Mouse (Mus musculus) thymus, adult 2 months (tissue): ENCODE measurements around the gene Fbxl18. TPM values are rescaled to one million over a fixed set of nuclear protein-coding genes. Genes with fewer than 3 reads are reported as not detected.
"Not testable (repeated sequence)": the region's sequence is repeated elsewhere in the genome, so short reads cannot be mapped to it uniquely, and the experiment has no call there.

ENCODE experiments used
- DNase-seq: peaks from one replicate; pipeline ENCODE4 v3.0.0; 2021
- H3K27ac ChIP-seq: fragments of 200-500 bp; 2 replicates; pipeline ENCODE4 v1.5.1; 2012; ENCODE audit warnings: low read length, control low read depth; ENCODE audit not compliant: control insufficient read depth, insufficient read depth
- H3K27me3 ChIP-seq: fragments of 200-500 bp; 2 replicates; pipeline ENCODE4 v1.6.1; 2012; ENCODE audit warnings: mild to moderate bottlenecking, low read length, moderate library complexity, mixed read lengths; ENCODE audit not compliant: control insufficient read depth, insufficient read depth
- H3K36me3 ChIP-seq: fragments of 200-500 bp; 2 replicates; pipeline ENCODE4 v1.6.1; 2012; ENCODE audit warnings: mild to moderate bottlenecking, low read length, moderate library complexity; ENCODE audit not compliant: control insufficient read depth, insufficient read depth
- H3K4me1 ChIP-seq: fragments of 200-500 bp; replicated peaks from 2 replicates; pipeline ENCODE4 v1.6.1; 2012; ENCODE audit warnings: low read length; ENCODE audit not compliant: control insufficient read depth, insufficient read depth
- H3K4me3 ChIP-seq: fragments of 200-500 bp; 2 replicates; pipeline ENCODE4 v1.5.1; 2012; ENCODE audit warnings: mild to moderate bottlenecking, low read length, control low read depth, moderate library complexity; ENCODE audit not compliant: control insufficient read depth, insufficient read depth
- CTCF ChIP-seq: fragments of 200-500 bp; IDR thresholded peaks from 2 replicates; pipeline ENCODE4 v1.5.1; 2012; ENCODE audit warnings: mild to moderate bottlenecking, control low read depth, low read length, moderate library complexity, borderline replicate concordance; ENCODE audit not compliant: control insufficient read depth, poor library complexity, insufficient read depth; ENCODE audit errors: extremely low read depth
- POLR2A ChIP-seq: fragments of 200-500 bp; IDR thresholded peaks from 2 replicates; pipeline ENCODE4 v1.6.1; 2012; ENCODE audit warnings: mild to moderate bottlenecking, low read length, control low read depth, moderate library complexity; ENCODE audit not compliant: control insufficient read depth, poor library complexity, insufficient read depth; ENCODE audit errors: extremely low read depth
- WGBS: fragments of 180-500 bp; shearing (Covaris S2); methylation state at CpG from one replicate; pipeline ENCODE4 v1.1.7; 2018; 5-methylcytosine and 5-hydroxymethylcytosine counted together
- polyA plus RNA-seq: library from polyadenylated mRNA; depleted of rRNA; stranded (reverse); fragments of >200 nt; gene quantifications from 2 replicates; pipeline ENCODE4 v1.2.3, GENCODE M21; 2012

The Fbxl18 gene
- polyA plus RNA-seq, 1 experiment: 25.8 TPM

DNA sequence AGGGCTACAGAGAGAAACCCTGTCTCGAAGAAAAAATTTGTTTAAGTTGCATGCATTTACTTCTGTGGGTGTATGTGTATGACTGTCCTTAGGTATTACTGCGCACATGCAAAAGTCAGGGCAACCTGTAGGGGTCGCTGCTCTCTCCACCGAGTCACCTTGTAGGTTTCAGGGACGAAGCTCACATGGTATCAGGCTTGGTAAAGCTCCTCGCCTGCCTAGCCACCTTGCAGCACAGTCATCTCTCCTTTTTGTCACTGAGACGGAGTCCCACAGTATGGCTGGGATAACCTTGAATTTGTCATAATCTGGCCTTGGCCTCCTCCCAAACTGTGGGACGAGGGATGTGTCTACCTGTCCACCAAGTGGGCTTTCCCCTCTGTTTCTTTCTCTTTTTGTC, 50.8 kb downstream of the Fbxl18 start:
- Histone ChIP-seq H3K4me1 (no peaks in the 10 kb centered on the region), H3K27me3 (no peaks in the 10 kb centered on the region), H3K27ac (no peak overlapping the region), H3K4me3 (no peak overlapping the region), H3K36me3 (no peaks in the 10 kb centered on the region)
- no peak for TF ChIP-seq POLR2A
- no peak for TF ChIP-seq CTCF
- DNase-seq: no peak
- 66% methylated on average over 8 of the region's 8 CpGs for WGBS

DNA sequence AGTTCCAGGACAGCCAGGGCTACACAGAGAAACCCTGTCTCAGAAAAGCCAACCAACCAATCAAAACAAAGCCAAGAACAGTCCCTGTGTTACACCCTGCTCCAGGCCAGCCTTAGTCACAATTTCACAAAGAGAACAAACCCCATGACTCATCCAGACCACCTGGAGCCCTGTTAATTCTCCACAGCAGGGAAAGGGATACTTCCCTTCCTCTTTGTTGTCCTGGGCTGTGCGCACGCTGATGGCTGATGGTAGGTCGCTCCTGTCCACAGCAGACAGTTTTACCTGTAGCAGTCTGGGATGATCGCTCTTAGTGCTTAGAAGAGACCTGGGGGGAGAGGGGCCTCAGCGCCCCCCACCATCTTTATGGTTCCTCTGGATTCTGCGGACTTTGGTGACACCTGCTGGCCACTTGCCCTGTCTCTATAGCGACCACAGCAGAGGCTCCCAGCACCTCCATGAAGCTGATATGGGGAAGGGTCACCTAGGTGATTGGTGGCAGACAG, 53.0 kb downstream of the Fbxl18 start:
- Histone ChIP-seq H3K27me3 (no peaks in the 10 kb centered on the region), H3K36me3 (no peaks in the 10 kb centered on the region), H3K4me3 (no peak overlapping the region), H3K4me1 (no peaks in the 10 kb centered on the region), H3K27ac (no peak overlapping the region)
- WGBS: 62% methylated on average over 7 of the region's 7 CpGs
- peak; percentile 29 for DNase-seq
- TF ChIP-seq POLR2A (no peak), CTCF (peak; percentile 38; the same call in 1 of the 2 replicates)

DNA sequence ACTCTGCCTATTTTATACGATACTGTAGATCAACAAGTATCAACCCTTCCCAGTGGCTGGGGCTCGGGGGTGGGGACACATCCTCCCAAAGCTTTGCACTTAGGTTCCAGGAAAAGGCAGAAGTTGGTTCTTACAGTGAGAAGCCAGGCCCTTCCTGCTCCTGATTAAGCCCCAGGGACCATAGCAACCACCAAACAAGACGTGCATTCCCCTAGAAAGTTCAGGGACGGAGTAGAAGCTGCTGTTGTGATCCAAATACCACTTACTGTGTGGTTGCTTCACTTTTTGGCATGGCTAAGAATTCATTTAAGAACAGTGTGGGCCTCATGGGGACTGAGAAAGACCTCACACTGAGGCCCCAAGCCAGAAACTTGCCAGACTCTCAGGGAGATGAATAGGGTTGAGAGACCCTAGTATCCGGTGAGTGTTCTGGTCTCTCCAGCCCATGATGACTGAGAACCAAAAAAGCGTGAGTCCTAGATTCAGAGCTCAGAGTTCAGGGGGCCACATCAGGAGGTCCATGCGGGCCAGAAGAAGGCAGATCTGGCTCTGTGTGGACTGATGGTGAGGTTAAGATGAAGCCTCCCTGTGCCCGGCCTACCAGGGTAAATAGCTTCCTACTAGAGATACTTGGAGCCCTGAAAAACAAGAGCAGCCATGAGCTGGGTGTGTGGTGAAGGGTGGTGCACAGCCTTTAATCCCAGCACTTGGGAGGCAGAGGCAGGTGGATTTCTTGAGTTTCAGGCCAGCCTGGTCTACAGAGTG, 53.7 kb downstream of the Fbxl18 start:
- Histone ChIP-seq H3K4me3 (no peak overlapping the region), H3K27me3 (no peaks in the 10 kb centered on the region), H3K27ac (no peak overlapping the region), H3K36me3 (no peaks in the 10 kb centered on the region), H3K4me1 (no peaks in the 10 kb centered on the region)
- 94% methylated on average over 8 of the region's 8 CpGs for WGBS
- no peak for DNase-seq
- no peak for TF ChIP-seq CTCF
- no peak for TF ChIP-seq POLR2A

DNA sequence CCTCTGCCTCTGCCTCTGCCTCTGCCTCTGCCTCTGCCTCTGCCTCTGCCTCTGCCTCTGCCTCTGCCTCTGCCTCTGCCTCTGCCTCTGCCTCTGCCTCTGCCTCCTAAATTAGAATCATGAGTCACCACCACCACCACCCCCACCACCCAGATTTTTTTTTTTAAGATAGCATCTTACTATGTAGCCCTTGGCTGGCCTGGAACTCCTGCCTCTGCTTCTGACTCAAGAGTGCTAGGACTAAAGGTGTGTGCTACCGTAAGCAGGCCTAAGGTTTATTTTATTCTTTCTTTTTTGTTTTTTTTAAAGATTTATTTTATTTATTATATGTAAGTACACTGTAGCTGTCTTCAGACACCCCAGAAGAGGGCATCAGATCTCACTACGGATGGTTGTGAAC, 57.8 kb downstream of the Fbxl18 start:
- not testable (repeated sequence) for H3K4me3 ChIP-seq, DNase-seq, H3K27me3 ChIP-seq, H3K36me3 ChIP-seq, H3K4me1 ChIP-seq, H3K27ac ChIP-seq
- 96% methylated on average over 2 of the region's 2 CpGs for WGBS

DNA sequence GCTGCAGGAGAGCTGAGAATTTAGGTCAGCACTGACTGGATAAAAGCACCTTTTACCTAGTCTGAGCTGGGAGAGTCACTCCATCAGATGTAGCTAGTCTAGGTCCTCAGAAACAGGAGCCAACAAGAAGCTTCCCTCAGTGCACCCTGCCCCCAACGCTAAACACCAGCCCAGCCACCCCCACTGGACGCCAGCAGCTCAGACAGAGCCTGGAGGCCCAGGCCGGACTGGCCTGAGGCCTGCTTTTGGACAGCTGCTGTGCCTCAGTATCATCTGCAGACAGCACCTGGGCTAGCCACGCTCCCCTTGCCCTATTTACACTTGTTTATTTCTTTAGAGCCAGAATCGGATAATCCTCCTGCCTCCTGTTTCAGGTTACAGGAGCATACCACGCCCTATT, 58.3 kb downstream of the Fbxl18 start:
- Histone ChIP-seq H3K27me3 (no peaks in the 10 kb centered on the region), H3K27ac (no peak overlapping the region), H3K36me3 (no peaks in the 10 kb centered on the region), H3K4me1 (no peaks in the 10 kb centered on the region), H3K4me3 (no peak overlapping the region)
- TF ChIP-seq POLR2A: no peak
- no peak for TF ChIP-seq CTCF
- 93% methylated on average over 6 of the region's 6 CpGs for WGBS
- DNase-seq: no peak

DNA sequence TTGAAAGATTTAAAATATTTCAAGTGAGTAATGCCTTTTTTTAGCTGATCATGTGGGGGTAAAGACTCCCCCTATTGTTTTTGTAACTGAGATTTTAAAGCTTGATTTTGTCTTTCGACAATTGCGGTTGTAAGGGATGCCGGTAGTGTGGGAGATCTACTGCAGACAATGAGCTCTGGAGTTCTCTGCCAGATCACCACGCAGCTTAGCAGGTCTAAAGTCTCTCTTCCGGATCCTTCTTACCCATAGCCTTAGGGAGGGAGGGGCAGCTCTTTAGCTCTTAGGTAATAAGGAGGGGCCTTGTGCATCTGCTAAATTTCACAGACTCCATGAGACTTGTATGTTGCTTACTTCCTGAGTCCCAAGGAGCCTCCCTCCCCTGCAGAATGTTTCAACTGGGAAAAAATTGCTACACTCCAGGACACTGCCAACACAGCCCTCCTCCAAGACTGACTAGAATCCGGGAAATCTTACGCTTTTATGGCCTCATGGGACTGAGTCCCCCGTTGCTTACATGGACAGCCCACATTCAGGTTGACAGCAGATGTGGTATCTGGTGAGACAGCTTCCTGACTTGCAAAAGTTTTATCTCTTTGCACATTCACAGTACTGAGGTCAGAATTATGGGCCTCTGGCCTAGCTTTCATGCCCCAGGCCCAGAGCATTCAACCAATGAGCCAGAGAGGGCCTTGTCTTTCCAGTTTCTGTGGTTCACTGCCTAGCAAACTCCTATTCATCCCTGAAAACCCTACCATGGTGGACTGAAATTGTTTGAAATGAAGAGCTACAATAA, 61.4 kb downstream of the Fbxl18 start:
- whole genome bisulfite sequencing: 87% methylated on average over 8 of the region's 8 CpGs
- Histone ChIP-seq H3K4me3 (no peak overlapping the region), H3K27me3 (no peaks in the 10 kb centered on the region), H3K27ac (no peak overlapping the region), H3K36me3 (no peaks in the 10 kb centered on the region), H3K4me1 (no peaks in the 10 kb centered on the region)
- TF ChIP-seq POLR2A (no peak), CTCF (no peak)
- DNase-seq: no peak

DNA sequence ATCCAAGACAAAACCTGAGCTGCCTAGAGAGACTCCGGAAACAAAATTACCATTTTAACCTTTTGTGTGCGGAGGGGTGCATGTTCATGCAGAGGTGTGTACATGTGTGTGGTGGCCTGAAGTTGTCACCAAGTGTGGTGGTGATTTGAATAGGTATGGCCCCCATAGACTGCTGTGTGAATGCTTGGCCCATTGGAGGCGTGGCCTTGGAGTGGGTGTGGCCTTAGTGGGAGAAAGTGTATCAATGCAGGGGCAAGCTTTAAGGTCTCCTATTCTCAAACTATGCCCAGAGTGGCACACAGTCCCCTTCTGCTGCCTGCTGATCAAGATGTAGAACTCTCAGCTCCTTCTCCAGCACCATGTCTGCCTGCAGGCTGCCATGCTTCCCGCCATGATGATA, 69.1 kb downstream of the Fbxl18 start:
- TF ChIP-seq CTCF (no peak), POLR2A (no peak)
- H3K27me3 ChIP-seq: peaks cover 13% of the 10 kb centered on the region; the same call in 1 of the 2 replicates
- no peaks in the 10 kb centered on the region for H3K36me3 ChIP-seq
- H3K4me1 ChIP-seq: no peaks in the 10 kb centered on the region
- H3K27ac ChIP-seq: no peak overlapping the region
- H3K4me3 ChIP-seq: no peak overlapping the region
- 95% methylated on average over 4 of the region's 4 CpGs for WGBS
- no peak for DNase-seq
